ENCODE assay signal across 8 mouse cellular contexts in genomic region chr5:144963401-144963800, GRCm38 (mm10). TPM values are rescaled to one million over a fixed set of nuclear protein-coding genes. Genes with fewer than 3 reads are reported as not detected.
DNase-seq lines count a peak whose midpoint lies in the region; ATAC-seq and TF ChIP-seq lines count a peak whose summit lies in the region.

No protein-coding gene starts in this region.

- peak overlapping the region; percentile 66 for H3K4me2 ChIP-seq in hindbrain, embryonic 16.5 days (ENCODE audit: low read length)
- peak overlapping the region; percentile 24; the same call in 1 of the 2 replicates for H3K4me2 ChIP-seq in liver, embryonic 16.5 days (ENCODE audit: low read depth, low read length)
- H3K4me2 ChIP-seq in stomach, embryonic 14.5 days (replicated peaks; ENCODE audit: low read depth, low read length) = peak overlapping the region; percentile 73

- no peak overlapping the region for H3K4me3 ChIP-seq in testis, adult 2 months (ENCODE audit: control insufficient read depth, low read depth, low read length)
- H3K4me3 ChIP-seq in hindbrain, embryonic 16.5 days (ENCODE audit: low read length) = peak overlapping the region; percentile 96
- no peak overlapping the region for H3K4me3 ChIP-seq in liver, embryonic 16.5 days (ENCODE audit: low read depth, low read length)
- peak overlapping the region; percentile 13 for H3K4me3 ChIP-seq in stomach, embryonic 14.5 days (ENCODE audit: low read depth, low read length)

- ATAC-seq in hindbrain, embryonic 16.5 days = no peak
- no peak for ATAC-seq in liver, embryonic 16.5 days (ENCODE audit: low read depth)
- ATAC-seq in stomach, embryonic 14.5 days (ENCODE audit: insufficient number of reproducible peaks, insufficient read depth, low FRiP score, low read depth) = no peak

- 32% methylated on average over 3 of the region's 3 CpGs for WGBS in hindbrain, embryonic 16.5 days
- 20% methylated on average over 3 of the region's 3 CpGs for WGBS in liver, embryonic 16.5 days (ENCODE audit: insufficient replicate concordance)
- WGBS in stomach, embryonic 14.5 days = 16% methylated on average over 3 of the region's 3 CpGs

- H3K36me3 ChIP-seq in testis, adult 2 months (ENCODE audit: control insufficient read depth, insufficient read depth, low read length) = no peaks in the 10 kb centered on the region
- no peaks in the 10 kb centered on the region for H3K36me3 ChIP-seq in hindbrain, embryonic 16.5 days (ENCODE audit: control insufficient read depth, insufficient read depth, low read length)
- no peaks in the 10 kb centered on the region for H3K36me3 ChIP-seq in liver, embryonic 16.5 days (ENCODE audit: control insufficient read depth, insufficient read depth)
- no peaks in the 10 kb centered on the region for H3K36me3 ChIP-seq in stomach, embryonic 14.5 days (ENCODE audit: control insufficient read depth, insufficient read depth, low read length)

- DNase-seq in cerebellum, adult 11-12 months = peak; percentile 48
- no peak for DNase-seq in cerebellum, adult 9-10 months
- no peak for DNase-seq in testis, postnatal 14 days (ENCODE audit: low spot score)
- no peak for DNase-seq in gastrocnemius, adult 18-20 months (ENCODE audit: low spot score)

- H3K27me3 ChIP-seq in testis, adult 2 months (ENCODE audit: control insufficient read depth, insufficient read depth, low read length) = no peaks in the 10 kb centered on the region
- H3K27me3 ChIP-seq in hindbrain, embryonic 16.5 days (replicated peaks; ENCODE audit: control insufficient read depth, insufficient read depth, low read length) = no peaks in the 10 kb centered on the region
- H3K27me3 ChIP-seq in liver, embryonic 16.5 days (ENCODE audit: control insufficient read depth, insufficient read depth, low read depth, low read length) = peaks cover 20% of the 10 kb centered on the region
- H3K27me3 ChIP-seq in stomach, embryonic 14.5 days (ENCODE audit: control insufficient read depth, insufficient read depth, low read length) = no peaks in the 10 kb centered on the region

- no peak overlapping the region for H3K9ac ChIP-seq in hindbrain, embryonic 16.5 days (ENCODE audit: low read depth, low read length)
- H3K9ac ChIP-seq in liver, embryonic 16.5 days (ENCODE audit: low read depth, low read length) = no peak overlapping the region
- H3K9ac ChIP-seq in stomach, embryonic 14.5 days (replicated peaks; ENCODE audit: low read depth, low read length) = no peak overlapping the region

- TF ChIP-seq POLR2A in testis, adult 2 months (IDR thresholded peaks at IDR 0.05; ENCODE audit: control insufficient read depth, low read depth, low read length) = no peak

- no peak for TF ChIP-seq CTCF in testis, adult 2 months (IDR thresholded peaks at IDR 0.05; ENCODE audit: control insufficient read depth, insufficient read depth, insufficient replicate concordance, low read depth, low read length)

- H3K9me3 ChIP-seq in hindbrain, embryonic 16.5 days (ENCODE audit: control insufficient read depth, low read length) = no peaks in the 10 kb centered on the region
- H3K9me3 ChIP-seq in liver, embryonic 16.5 days (replicated peaks; ENCODE audit: control insufficient read depth, low read length) = no peaks in the 10 kb centered on the region
- H3K9me3 ChIP-seq in stomach, embryonic 14.5 days (ENCODE audit: control insufficient read depth, low read depth, low read length) = no peaks in the 10 kb centered on the region

- H3K4me1 ChIP-seq in testis, adult 2 months (ENCODE audit: control insufficient read depth, insufficient read depth, low read length) = peaks cover 18% of the 10 kb centered on the region
- H3K4me1 ChIP-seq in hindbrain, embryonic 16.5 days (ENCODE audit: control insufficient read depth, insufficient read depth, low read depth, low read length) = peaks cover 32% of the 10 kb centered on the region
- peaks cover 5% of the 10 kb centered on the region for H3K4me1 ChIP-seq in liver, embryonic 16.5 days (ENCODE audit: control insufficient read depth, low read depth, low read length)
- peaks cover 36% of the 10 kb centered on the region for H3K4me1 ChIP-seq in stomach, embryonic 14.5 days (ENCODE audit: control insufficient read depth, insufficient read depth, low read length)

- 0 out of 2 replicates have a peak overlapping the region, but pooled peaks have one; percentile 1 for H3K27ac ChIP-seq in testis, adult 2 months (ENCODE audit: control insufficient read depth, insufficient read depth, low read depth, low read length)
- peak overlapping the region; percentile 16; the same call in 1 of the 2 replicates for H3K27ac ChIP-seq in hindbrain, embryonic 16.5 days (ENCODE audit: low read depth, low read length)
- H3K27ac ChIP-seq in liver, embryonic 16.5 days (ENCODE audit: low read length) = no peak overlapping the region
- peak overlapping the region; percentile 79 for H3K27ac ChIP-seq in stomach, embryonic 14.5 days (ENCODE audit: low read length)

RNA-seq across cellular contexts. Expression of gene Smurf1, which starts 2.2 kb away (rescaled TPM):
- polyA plus RNA-seq in testis, adult 2 months (2012; rRNA removed) = 30.4 and 33.8 TPM in 2 replicates
- 14.9 and 30.0 TPM in 2 replicates for polyA plus RNA-seq in hindbrain, embryonic 16.5 days (2015; fragmentation: Nextera tagmentation; extraction: Ambion mirVana)
- polyA plus RNA-seq in liver, embryonic 16.5 days (2015; fragmentation: Nextera tagmentation; extraction: Ambion mirVana) = 1.1 and 1.4 TPM in 2 replicates
- polyA plus RNA-seq in stomach, embryonic 14.5 days (2014; fragmentation: Nextera tagmentation; extraction: Ambion mirVana) = 15.6 and 21.7 TPM in 2 replicates
- 10 to 100 TPM in 1 of 2 experiments, 1 to 10 TPM in 1; 9.7 to 13.3 TPM for total RNA-seq in gastrocnemius, adult 18-20 months (2021)

Comparison
In these comparisons a context has a peak if more than half of its experiments do, and no peak if none do; other contexts are left out.
1. H3K4me3 ChIP-seq: peak in hindbrain, embryonic 16.5 days (single experiment) and stomach, embryonic 14.5 days (single experiment); none in testis, adult 2 months (single experiment) and liver, embryonic 16.5 days (single experiment).
2. Peak in every context shown above with its lines, with median percentiles within 50 percentile points of each other: H3K4me2 ChIP-seq.